Mouse (Mus musculus): ENCODE results near the gene Olfr557. TPM values are rescaled to one million over a fixed set of nuclear protein-coding genes. Genes with fewer than 3 reads are reported as not detected.

Olfr557 gene
- not detected for polyA plus RNA-seq (2017; shearing (Covaris generic))

DNA sequence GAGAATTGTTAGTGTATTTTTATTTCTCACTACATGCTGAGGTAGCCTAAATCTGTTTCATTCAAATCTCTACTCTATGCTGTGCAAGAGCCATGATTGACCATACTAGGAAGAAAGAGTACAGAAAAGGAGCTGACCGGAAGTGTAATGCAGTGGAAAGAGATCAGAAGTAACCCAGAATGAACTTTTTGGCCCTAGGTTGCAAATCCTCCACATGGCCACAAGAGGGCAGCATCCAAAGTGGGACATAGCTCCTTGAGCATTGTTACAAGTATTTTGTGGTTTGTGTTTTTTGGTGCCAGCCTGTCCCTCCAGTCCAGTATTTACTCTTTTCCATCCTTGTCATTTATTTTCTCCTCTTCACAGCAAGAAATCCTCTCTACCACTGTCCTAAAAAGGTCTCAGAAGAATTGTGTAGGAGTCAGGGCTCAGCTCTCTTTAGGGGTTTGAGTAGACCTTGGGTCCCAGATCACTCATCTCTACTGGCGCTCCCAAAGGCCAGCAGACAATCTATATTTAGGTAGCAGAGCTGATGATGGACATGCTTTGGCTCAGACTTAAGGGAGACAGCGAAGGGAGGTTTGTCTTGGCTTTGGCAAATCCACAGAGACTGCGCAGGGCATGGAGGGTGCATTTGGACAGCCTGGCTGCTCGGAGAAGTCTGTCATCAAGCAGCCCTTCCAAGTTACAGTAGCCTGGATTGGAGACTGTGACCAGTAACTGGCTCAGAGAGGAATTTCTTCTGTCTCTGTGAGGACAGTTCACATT lies at the start of gene Olfr557:
TSS of gene Olfr557 (plus strand) at position 553 of the 768 bp plus-strand sequence.

GRCm38 (mm10) chr7:102658523-102658922 lies 37.2 kb upstream of the Olfr557 start, which contains the start of gene Olfr555:
Gene Olfr555 (plus strand): TSS chr7:102658823.

GRCm38 (mm10) chr7:102664599-102664998 lies 31.1 kb upstream of the Olfr557 start, which contains the start of gene Olfr556:
Gene Olfr556 (plus strand): TSS chr7:102664899.

GRCm38 (mm10) chr7:102686944-102687501 lies 8.7 kb upstream of the Olfr557 start, which contains the start of gene Trim68:
Gene Trim68 (minus strand): TSS chr7:102687327.

GRCm38 (mm10) chr7:102701915-102702314 lies 6.2 kb downstream of the Olfr557 start, which contains the start of gene Olfr558:
Gene Olfr558 (plus strand): TSS chr7:102702215.

GRCm38 (mm10) chr7:102718970-102719369 lies 23.3 kb downstream of the Olfr557 start, which contains the start of gene Olfr33:
Gene Olfr33 (minus strand): TSS chr7:102719070.

DNA sequence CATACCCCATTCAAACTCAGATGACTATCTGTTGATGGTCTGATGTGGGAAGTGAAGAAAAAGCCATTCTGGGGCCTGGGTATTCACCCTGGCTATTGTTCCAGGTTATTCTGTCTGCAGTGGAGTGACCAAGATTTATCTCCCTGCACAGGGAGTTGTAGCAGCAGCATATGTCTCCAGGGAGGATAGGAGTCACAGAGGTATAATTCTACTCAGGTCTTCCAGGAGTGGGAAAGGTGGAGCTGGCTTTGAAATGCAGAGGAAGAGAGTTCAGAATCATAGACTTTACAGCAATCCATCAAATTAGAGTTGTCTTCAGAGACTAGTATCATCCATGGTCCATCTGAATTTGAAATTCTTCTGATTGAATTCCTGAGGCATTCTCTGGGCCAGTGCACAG lies 31.7 kb downstream of the Olfr557 start, which contains the start of gene Olfr559:
TSS of gene Olfr559 (minus strand) at position 101 of the 400 bp plus-strand sequence.

Other genes starting within 250 kb of the Olfr557 start
- not detected for gene Olfr543, start 214.2 kb upstream of the Olfr557 start, polyA plus RNA-seq (2017; shearing (Covaris generic))
- 0.09 TPM for gene Olfr544, start 207.6 kb upstream of the Olfr557 start, polyA plus RNA-seq (2017; shearing (Covaris generic))
- not detected for gene Olfr545, start 196.3 kb upstream of the Olfr557 start, polyA plus RNA-seq (2017; shearing (Covaris generic))
- not detected for gene Olfr547, start 161.2 kb upstream of the Olfr557 start, polyA plus RNA-seq (2017; shearing (Covaris generic))
- gene Olfr548-ps1, start 155.0 kb upstream of the Olfr557 start, polyA plus RNA-seq (2017; shearing (Covaris generic)) = not detected
- not detected for gene Olfr549, start 146.0 kb upstream of the Olfr557 start, polyA plus RNA-seq (2017; shearing (Covaris generic))
- 132 TPM for gene Trim21, start 130.4 kb upstream of the Olfr557 start, polyA plus RNA-seq (2017; shearing (Covaris generic))
- gene Olfr550, start 124.5 kb upstream of the Olfr557 start, polyA plus RNA-seq (2017; shearing (Covaris generic)) = not detected
- not detected for gene Olfr551, start 104.0 kb upstream of the Olfr557 start, polyA plus RNA-seq (2017; shearing (Covaris generic))
- not detected for gene Olfr552, start 98.1 kb upstream of the Olfr557 start, polyA plus RNA-seq (2017; shearing (Covaris generic))
- gene Olfr553, start 77.7 kb upstream of the Olfr557 start, polyA plus RNA-seq (2017; shearing (Covaris generic)) = not detected
- not detected for gene Olfr554, start 57.5 kb upstream of the Olfr557 start, polyA plus RNA-seq (2017; shearing (Covaris generic))
- not detected for gene Olfr555, start 37.1 kb upstream of the Olfr557 start, polyA plus RNA-seq (2017; shearing (Covaris generic))
- gene Olfr556, start 31.0 kb upstream of the Olfr557 start, polyA plus RNA-seq (2017; shearing (Covaris generic)) = not detected
- 22.3 TPM for gene Trim68, start 8.6 kb upstream of the Olfr557 start, polyA plus RNA-seq (2017; shearing (Covaris generic))
- gene Olfr558, start 6.3 kb downstream of the Olfr557 start, polyA plus RNA-seq (2017; shearing (Covaris generic)) = not detected
- gene Olfr33, start 23.2 kb downstream of the Olfr557 start, polyA plus RNA-seq (2017; shearing (Covaris generic)) = not detected
- gene Olfr559, start 31.6 kb downstream of the Olfr557 start, polyA plus RNA-seq (2017; shearing (Covaris generic)) = not detected
- gene Olfr560, start 63.5 kb downstream of the Olfr557 start, polyA plus RNA-seq (2017; shearing (Covaris generic)) = not detected
- not detected for gene Olfr78, start 63.6 kb downstream of the Olfr557 start, polyA plus RNA-seq (2017; shearing (Covaris generic))
- gene Olfr561, start 75.3 kb downstream of the Olfr557 start, polyA plus RNA-seq (2017; shearing (Covaris generic)) = not detected
- gene Olfr564, start 107.6 kb downstream of the Olfr557 start, polyA plus RNA-seq (2017; shearing (Covaris generic)) = not detected
- gene Olfr566, start 162.9 kb downstream of the Olfr557 start, polyA plus RNA-seq (2017; shearing (Covaris generic)) = not detected
- not detected for gene Olfr568, start 181.2 kb downstream of the Olfr557 start, polyA plus RNA-seq (2017; shearing (Covaris generic))
- not detected for gene Olfr569, start 195.0 kb downstream of the Olfr557 start, polyA plus RNA-seq (2017; shearing (Covaris generic))
- not detected for gene Olfr570, start 198.7 kb downstream of the Olfr557 start, polyA plus RNA-seq (2017; shearing (Covaris generic))
- gene Olfr571, start 221.6 kb downstream of the Olfr557 start, polyA plus RNA-seq (2017; shearing (Covaris generic)) = not detected
- not detected for gene Olfr572, start 228.5 kb downstream of the Olfr557 start, polyA plus RNA-seq (2017; shearing (Covaris generic))
- gene Olfr573-ps1, start 246.7 kb downstream of the Olfr557 start, polyA plus RNA-seq (2017; shearing (Covaris generic)) = not detected

Measured in inflammation-experienced regulatory T-cells, adult 16 weeks (primary cell).